Mouse (Mus musculus): ENCODE measurements around the gene Hoxa5.

Gene Hoxa5

GRCm38 (mm10) chr6:52178918-52179665, 25.3 kb downstream of the Hoxa5 start:
- DNase-seq (ENCODE audit: low spot score in 2 of 2), result no peak

DNA sequence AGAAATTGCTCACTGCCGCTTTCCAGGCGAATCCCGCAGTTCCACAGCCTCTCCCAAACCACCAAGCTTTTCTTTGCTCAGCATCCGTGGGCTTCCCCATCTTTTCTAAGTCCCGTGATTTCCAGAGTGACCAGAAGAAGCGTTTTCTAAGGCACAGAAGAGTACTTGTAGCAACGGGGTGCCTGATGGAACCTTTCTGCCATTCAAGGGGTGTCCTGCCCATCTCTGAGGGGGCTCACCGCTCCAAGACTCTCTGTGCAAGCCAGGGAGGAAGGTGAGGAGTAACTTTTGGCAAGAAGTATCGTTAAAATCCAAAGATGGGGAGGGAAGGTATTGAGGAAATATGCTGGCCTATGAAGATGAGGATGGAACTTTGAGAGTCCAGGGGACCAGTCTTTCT, 26.6 kb downstream of the Hoxa5 start:
- no peak for DNase-seq (ENCODE audit: low spot score in 2 of 2)

DNA sequence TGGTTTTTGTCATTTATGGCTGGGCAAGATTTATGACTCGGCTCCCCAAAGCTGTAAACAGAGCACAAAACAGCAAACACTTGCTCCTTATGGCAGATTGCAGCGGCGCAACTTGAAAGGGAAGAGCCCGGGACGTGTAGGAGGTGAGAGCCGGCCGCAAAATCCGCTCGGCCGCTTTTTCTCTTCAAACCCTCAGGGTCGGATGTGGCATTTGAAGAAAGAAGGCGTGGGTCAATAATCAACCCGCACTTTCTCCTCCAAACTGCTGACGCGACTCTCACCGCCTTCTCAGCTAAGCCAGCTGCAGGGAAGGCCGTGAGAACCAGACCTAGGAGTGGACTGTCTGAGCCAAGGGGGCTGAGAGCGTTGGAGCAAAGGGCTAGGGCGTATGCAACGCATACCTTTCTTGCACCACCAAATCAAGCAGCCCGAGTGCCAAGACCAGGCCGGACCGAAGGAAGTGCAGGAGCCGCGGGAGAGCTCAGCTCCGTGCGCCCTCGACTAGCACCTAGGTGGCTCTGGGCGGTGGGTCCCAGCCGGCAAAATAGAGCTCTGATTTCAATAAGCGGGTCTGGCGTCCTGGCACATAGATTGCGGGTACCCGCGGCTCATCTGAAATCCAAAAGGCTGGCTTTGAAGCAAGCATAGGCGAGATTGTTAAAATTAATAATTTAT, 27.2 kb downstream of the Hoxa5 start, which contains the start of gene 5730596B20Rik:
5730596B20Rik (plus strand) TSS at position 438 of the 675 bp plus-strand sequence.
- DNase-seq (ENCODE audit: low spot score in 2 of 2), result no peak

GRCm38 (mm10) chr6:52176391-52176790, 28.0 kb downstream of the Hoxa5 start:
- DNase-seq (ENCODE audit: low spot score in 2 of 2), result no peak

DNA sequence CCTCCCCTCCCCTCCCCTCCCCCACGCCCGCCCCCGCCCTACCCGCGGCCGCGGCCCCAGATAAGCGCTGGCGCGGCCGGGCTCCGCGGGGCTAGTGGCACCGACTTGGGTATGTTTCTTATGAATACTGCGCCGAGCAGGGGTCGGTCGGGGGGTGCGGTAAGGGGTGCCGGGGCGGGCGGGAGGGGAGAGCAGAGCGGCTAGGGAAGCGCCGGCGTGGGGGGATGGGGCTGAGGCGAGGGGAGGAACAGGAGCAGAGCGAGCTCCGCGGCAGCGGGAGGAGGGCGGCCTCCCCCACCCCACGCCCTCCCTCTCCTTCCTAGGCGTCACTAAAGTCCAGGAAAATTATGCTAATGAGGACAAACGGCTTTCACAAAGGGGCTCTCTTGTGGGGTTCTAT, 28.5 kb downstream of the Hoxa5 start:
- DNase-seq (ENCODE audit: low spot score in 2 of 2), result no peak

GRCm38 (mm10) chr6:52174968-52175751, 29.2 kb downstream of the Hoxa5 start:
- no peak for DNase-seq (ENCODE audit: low spot score in 2 of 2)

GRCm38 (mm10) chr6:52173648-52174047, 30.7 kb downstream of the Hoxa5 start:
- no peak for DNase-seq (ENCODE audit: low spot score in 2 of 2)

- DNase-seq (ENCODE audit: low spot score in 2 of 2), result no peak
Observed at GRCm38 (mm10) chr6:52172501-52172900, 31.9 kb downstream of the Hoxa5 start.

DNA sequence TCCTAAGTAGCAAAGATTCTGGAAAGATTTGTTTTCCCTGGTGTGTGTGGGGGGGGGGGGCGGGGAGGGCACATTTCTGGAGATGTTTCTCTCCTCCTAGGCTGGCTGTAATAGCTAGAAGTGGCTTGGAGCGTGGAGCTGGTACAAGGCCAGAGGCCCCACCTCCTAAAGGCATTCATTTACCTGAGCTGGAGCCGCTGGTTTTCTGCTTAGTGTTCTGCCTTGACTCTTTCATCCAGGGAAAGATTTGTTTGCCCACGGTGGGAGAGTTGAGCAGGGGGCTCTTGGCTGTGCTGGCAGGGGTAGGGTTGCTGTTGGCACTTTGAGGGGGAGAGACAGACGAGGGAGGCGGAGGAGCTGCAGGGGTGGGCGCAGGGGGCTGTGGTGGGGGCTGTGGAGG, 32.4 kb downstream of the Hoxa5 start:
- no peak for DNase-seq (ENCODE audit: low spot score in 2 of 2)

GRCm38 (mm10) chr6:52171331-52171730, 33.1 kb downstream of the Hoxa5 start:
- no peak for DNase-seq (ENCODE audit: low spot score in 2 of 2)

DNA sequence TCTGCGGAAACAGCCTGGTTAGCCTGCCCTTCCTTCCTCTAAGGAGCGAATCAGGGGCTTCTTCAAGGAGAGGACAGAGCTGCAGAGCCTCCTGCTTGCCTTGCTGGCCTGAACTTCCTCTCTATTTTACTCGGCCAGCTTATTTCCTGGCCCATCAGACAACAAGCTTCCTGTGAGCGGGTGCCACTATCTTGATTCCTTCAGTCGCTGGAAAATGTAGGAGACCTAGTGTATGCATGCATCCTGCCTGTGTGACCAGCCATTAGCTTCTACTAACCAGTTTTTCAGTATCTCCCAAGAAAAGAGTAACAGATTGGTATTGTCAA, 33.5 kb downstream of the Hoxa5 start:
- DNase-seq (ENCODE audit: low spot score in 2 of 2), result no peak

GRCm38 (mm10) chr6:52170166-52170897, 34.1 kb downstream of the Hoxa5 start:
- DNase-seq (ENCODE audit: low spot score in 2 of 2), result no peak

DNA sequence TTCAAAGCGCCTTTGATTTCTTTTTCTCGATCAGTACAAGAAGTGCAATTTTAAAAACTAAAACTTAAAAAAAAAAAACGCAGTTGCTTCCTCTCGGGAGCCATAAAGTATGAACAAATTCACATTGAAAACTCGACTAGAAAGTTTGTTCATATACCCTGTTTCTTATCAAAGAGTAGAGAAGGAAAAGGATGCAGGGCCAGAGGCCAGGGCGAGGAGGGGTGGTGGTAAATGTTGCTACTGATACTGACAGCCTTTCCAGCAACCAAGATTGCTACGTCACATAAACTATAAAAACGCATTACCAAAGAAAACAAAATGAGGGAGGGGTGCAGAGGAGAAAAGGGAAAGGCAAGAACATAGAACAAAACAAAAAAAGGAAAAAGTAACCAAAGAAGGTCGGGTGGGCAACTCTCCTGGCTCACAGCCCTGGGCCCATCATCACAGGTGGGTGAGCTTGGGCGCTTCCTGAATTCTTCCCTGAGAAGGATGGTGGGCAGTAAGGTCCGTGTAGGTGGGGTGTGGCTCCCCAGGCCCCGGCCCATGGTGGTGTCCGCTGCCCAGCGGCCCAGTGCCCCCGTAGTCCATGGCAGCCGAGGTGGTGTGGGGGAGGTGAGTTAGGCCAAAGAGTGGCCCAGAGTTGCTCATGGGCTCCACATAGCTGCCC, 34.8 kb downstream of the Hoxa5 start:
- DNase-seq (ENCODE audit: low spot score in 2 of 2), result no peak

- DNase-seq (ENCODE audit: low spot score in 2 of 2), result no peak
Observed at GRCm38 (mm10) chr6:52168191-52169055, 36.0 kb downstream of the Hoxa5 start.

DNA sequence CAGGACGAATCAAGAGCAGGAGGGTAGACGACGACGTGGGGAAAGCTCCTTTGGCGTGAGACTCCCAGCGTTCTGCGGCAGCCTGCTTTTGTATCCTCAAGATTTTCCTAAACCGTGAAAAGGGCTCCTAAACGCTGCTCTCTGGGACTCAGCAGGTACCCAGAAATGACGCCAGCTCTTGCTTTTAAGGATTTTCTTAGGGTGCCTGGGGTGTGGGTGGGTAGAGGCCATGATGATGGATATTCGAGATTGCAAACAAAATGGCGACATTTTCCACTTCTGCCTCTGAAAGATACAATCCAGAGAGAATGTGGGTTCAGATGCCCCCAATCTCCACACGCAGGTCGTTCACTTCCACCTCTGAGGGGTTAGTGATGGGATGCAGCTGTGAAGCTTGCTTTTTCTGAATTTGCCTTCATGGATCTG, 36.6 kb downstream of the Hoxa5 start:
- no peak for DNase-seq (ENCODE audit: low spot score in 2 of 2)

GRCm38 (mm10) chr6:52167176-52167575, 37.2 kb downstream of the Hoxa5 start:
- DNase-seq (ENCODE audit: low spot score in 2 of 2), result no peak

- no peak for DNase-seq (ENCODE audit: low spot score in 2 of 2)
Observed at GRCm38 (mm10) chr6:52166431-52167077, 37.8 kb downstream of the Hoxa5 start.

DNA sequence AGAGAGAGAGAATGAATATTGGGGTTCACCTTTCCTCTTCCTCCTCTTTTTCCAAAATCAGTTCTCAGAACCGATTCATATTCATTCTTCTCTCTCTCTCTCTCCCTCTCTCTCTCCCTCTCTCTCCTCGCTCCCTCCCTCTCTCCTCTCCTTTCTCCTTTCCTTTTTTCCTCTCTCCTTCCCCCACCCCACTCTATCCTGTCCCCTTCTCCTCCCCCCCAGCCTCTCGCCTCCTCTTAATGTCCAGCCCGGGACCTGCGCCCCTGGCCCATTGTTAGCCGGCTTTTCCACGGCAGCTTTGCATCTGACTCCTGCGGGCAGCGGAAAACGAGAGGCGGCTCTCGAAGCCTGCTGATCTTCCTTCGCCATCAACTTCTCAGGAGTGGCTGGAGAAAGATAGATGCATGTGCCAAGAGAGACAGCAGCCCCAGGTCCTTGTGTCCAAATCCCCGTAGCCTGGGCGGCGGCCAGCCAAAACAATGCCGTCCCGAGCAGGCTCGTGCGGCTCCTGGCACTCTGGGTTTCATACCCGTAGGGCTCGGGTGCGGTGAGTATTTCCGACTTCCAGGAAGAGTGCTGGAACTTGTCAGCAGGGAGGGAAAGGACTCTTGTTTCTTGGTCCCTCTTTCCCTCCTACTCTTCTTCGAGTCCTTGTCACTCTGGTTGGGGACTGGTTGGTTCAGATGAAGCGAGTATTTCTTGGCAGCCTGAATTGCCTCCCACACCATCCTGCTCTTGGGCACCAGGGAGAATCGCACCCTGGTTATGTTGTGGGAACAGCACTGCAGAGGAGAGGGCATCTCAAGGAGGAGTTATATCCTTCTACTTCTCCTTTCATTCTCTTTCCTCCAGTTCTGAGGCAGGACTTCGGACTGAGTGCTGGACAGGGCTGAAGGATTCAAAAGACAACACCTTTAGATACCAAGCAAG, 38.7 kb downstream of the Hoxa5 start:
- DNase-seq (ENCODE audit: low spot score in 2 of 2), result no peak

Measured in spleen, postnatal 14 days (tissue).